Mouse (Mus musculus): Measurements from ENCODE around the gene Wasf2. TPM values are rescaled to one million over a fixed set of nuclear protein-coding genes. Genes with fewer than 3 reads are reported as not detected.

Wasf2 gene
- total and polyA plus RNA-seq, 3 experiments = 14.9 to 59.5 (median 21.7) TPM

DNA sequence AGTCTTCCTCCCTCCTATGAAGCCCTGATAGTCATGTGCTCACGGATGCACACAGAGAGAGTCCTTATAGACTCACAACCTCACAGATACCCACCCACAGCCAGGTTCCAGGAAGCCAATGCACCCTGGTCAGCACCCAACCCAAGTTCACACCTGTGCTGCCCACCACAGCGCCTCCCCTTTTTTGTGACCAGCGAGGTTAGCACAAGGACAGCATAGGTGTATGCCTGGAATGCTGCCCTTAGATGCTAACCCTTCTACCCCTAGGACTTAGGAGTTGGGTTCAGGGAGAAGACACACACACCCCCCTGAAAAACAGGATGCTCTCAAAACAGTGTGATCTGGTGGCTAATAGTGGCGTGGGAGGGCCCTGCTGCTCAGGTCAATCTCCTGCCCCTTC, 40.5 kb upstream of the Wasf2 start:
- peaks cover 24 to 50% of the 10 kb centered on the region in 2 experiments for H3K4me1 ChIP-seq (ENCODE audit: control insufficient read depth in 1 of 2, insufficient read depth in 2 of 2)
- H3K36me3 ChIP-seq (replicated peaks in 1 of 2; ENCODE audit: control insufficient read depth in 1 of 2, insufficient read depth in 1 of 2, low read length in 1 of 2) = peaks cover 0 to 6% of the 10 kb centered on the region in 2 experiments
- dilution Hi-C loops (cut with MboI; ENCODE audit: extremely low pct_ligation_motif_present, extremely low pct_unique_long_range_greater_than_20kb, low sequenced_read_pairs) = no loop called here
- H3K27ac ChIP-seq (ENCODE audit: insufficient read depth, low read depth) = no peak overlapping the region
- H3K9me3 ChIP-seq (replicated peaks; ENCODE audit: low read length) = no peaks in the 10 kb centered on the region
- H3K9ac ChIP-seq (ENCODE audit: insufficient read depth, low read depth) = no peak overlapping the region
- H3K4me2 ChIP-seq (ENCODE audit: insufficient read depth, low read depth, poor library complexity, severe bottlenecking) = no peak overlapping the region
- H3K27me3 ChIP-seq (replicated peaks) = no peaks in the 10 kb centered on the region
- no peak overlapping the region for H3K4me3 ChIP-seq (replicated peaks in 1 of 3; ENCODE audit: low read depth in 2 of 3, low read length in 2 of 3, poor library complexity in 1 of 3)
- DNase-seq (ENCODE audit: extremely low read depth) = no peak
- no peaks in the 10 kb centered on the region for H3K79me2 ChIP-seq (replicated peaks; ENCODE audit: control insufficient read depth, extremely low read depth, insufficient read depth, poor library complexity, severe bottlenecking)
- in situ Hi-C loops (cut with MboI; ENCODE audit: low pct_ligation_motif_present, low pct_unique_long_range_greater_than_20kb, low sequenced_read_pairs) = no loop called here
- TF ChIP-seq CTCF (conservative IDR thresholded peaks at IDR 0.05 in 1 of 2, IDR thresholded peaks at IDR 0.05 in 1 of 2; ENCODE audit: low read depth in 2 of 2, low read length in 2 of 2) (no peak), UBTF (IDR thresholded peaks at IDR 0.05; ENCODE audit: low read depth, low read length) (no peak)

DNA sequence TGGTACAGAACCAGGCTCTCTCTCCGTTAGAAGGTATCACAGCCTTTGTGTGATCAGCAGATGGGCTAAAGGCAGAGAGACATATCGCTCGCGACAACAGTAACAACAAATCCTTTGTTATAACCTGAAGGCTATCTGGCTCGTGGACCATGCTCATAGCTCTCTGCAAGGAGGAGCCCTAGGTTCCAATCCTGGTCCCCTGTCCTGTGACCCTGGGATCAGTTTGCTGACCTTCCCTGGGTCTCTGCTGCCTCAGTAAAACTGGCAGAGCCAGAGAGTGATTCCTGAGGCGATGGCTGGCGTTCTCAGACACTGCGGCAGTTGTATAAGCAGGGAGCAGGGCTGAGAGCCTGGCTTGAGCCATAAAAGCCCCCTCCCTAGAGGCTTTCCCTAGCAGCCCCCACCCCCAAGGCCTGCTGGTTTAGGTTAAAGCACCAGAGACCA, 40.0 kb upstream of the Wasf2 start:
- Histone ChIP-seq H3K79me2 (replicated peaks; ENCODE audit: control insufficient read depth, extremely low read depth, insufficient read depth, poor library complexity, severe bottlenecking) (no peaks in the 10 kb centered on the region), H3K27me3 (replicated peaks) (no peaks in the 10 kb centered on the region), H3K4me1 (ENCODE audit: control insufficient read depth in 1 of 2, insufficient read depth in 2 of 2) (peaks cover 20 to 47% of the 10 kb centered on the region in 2 experiments), H3K36me3 (replicated peaks in 1 of 2; ENCODE audit: control insufficient read depth in 1 of 2, insufficient read depth in 1 of 2, low read length in 1 of 2) (peaks cover 0 to 1% of the 10 kb centered on the region in 2 experiments), H3K9me3 (replicated peaks; ENCODE audit: low read length) (no peaks in the 10 kb centered on the region), H3K9ac (ENCODE audit: insufficient read depth, low read depth) (no peak overlapping the region), H3K27ac (ENCODE audit: insufficient read depth, low read depth) (no peak overlapping the region), H3K4me2 (ENCODE audit: insufficient read depth, low read depth, poor library complexity, severe bottlenecking) (no peak overlapping the region), H3K4me3 (replicated peaks in 1 of 3; ENCODE audit: low read depth in 2 of 3, low read length in 2 of 3, poor library complexity in 1 of 3) (no peak overlapping the region)
- DNase-seq (ENCODE audit: extremely low read depth) = no peak
- in situ Hi-C loops (cut with MboI; ENCODE audit: low pct_ligation_motif_present, low pct_unique_long_range_greater_than_20kb, low sequenced_read_pairs) = no loop called here
- no peak for TF ChIP-seq UBTF (IDR thresholded peaks at IDR 0.05; ENCODE audit: low read depth, low read length)
- no peak for TF ChIP-seq RCOR1 (conservative IDR thresholded peaks at IDR 0.05; ENCODE audit: low read depth, low read length)
- TF ChIP-seq TBP (conservative IDR thresholded peaks at IDR 0.05; ENCODE audit: low read depth, low read length) = no peak
- TF ChIP-seq MAZ (IDR thresholded peaks at IDR 0.05; ENCODE audit: low read depth, low read length) = no peak
- no peak for TF ChIP-seq JUND (conservative IDR thresholded peaks at IDR 0.05; ENCODE audit: low read depth, low read length)
- no peak for TF ChIP-seq KAT2A (IDR thresholded peaks at IDR 0.05; ENCODE audit: insufficient replicate concordance, low read length)
- no peak for TF ChIP-seq SMC3 (IDR thresholded peaks at IDR 0.05; ENCODE audit: low read depth, low read length)
- TF ChIP-seq SIN3A (IDR thresholded peaks at IDR 0.05; ENCODE audit: low read length) = no peak
- TF ChIP-seq JUN (IDR thresholded peaks at IDR 0.05; ENCODE audit: insufficient read depth, low read depth, low read length) = no peak
- TF ChIP-seq ETS1 (conservative IDR thresholded peaks at IDR 0.05; ENCODE audit: low read depth, low read length) = no peak
- no peak for TF ChIP-seq BHLHE40 (IDR thresholded peaks at IDR 0.05; ENCODE audit: low read depth, low read length)
- dilution Hi-C loops (cut with MboI; ENCODE audit: extremely low pct_ligation_motif_present, extremely low pct_unique_long_range_greater_than_20kb, low sequenced_read_pairs) = no loop called here

GRCm38 (mm10) chr4:133090720-133091458, 39.4 kb upstream of the Wasf2 start:
- H3K79me2 ChIP-seq (replicated peaks; ENCODE audit: control insufficient read depth, extremely low read depth, insufficient read depth, poor library complexity, severe bottlenecking) = no peaks in the 10 kb centered on the region
- no peak overlapping the region for H3K27ac ChIP-seq (ENCODE audit: insufficient read depth, low read depth)
- H3K9ac ChIP-seq (ENCODE audit: insufficient read depth, low read depth) = no peak overlapping the region
- H3K27me3 ChIP-seq (replicated peaks) = no peaks in the 10 kb centered on the region
- peaks cover 18 to 47% of the 10 kb centered on the region in 2 experiments for H3K4me1 ChIP-seq (ENCODE audit: control insufficient read depth in 1 of 2, insufficient read depth in 2 of 2)
- no peaks in the 10 kb centered on the region for H3K36me3 ChIP-seq (replicated peaks in 1 of 2; ENCODE audit: control insufficient read depth in 1 of 2, insufficient read depth in 1 of 2, low read length in 1 of 2)
- no peak for DNase-seq (ENCODE audit: extremely low read depth)
- no peak overlapping the region for H3K4me2 ChIP-seq (ENCODE audit: insufficient read depth, low read depth, poor library complexity, severe bottlenecking)
- TF ChIP-seq SIN3A (IDR thresholded peaks at IDR 0.05; ENCODE audit: low read length) (no peak), E2F4 (IDR thresholded peaks at IDR 0.05; ENCODE audit: insufficient replicate concordance, low read depth, low read length) (no peak), ETS1 (conservative IDR thresholded peaks at IDR 0.05; ENCODE audit: low read depth, low read length) (no peak), GABPA (IDR thresholded peaks at IDR 0.05; ENCODE audit: insufficient replicate concordance, low read depth, low read length) (no peak), ZMIZ1 (IDR thresholded peaks at IDR 0.05; ENCODE audit: low read depth, low read length) (no peak), EP300 (IDR thresholded peaks at IDR 0.05; ENCODE audit: low read length) (no peak), TBP (conservative IDR thresholded peaks at IDR 0.05; ENCODE audit: low read depth, low read length) (no peak), MAX (IDR thresholded peaks at IDR 0.05; ENCODE audit: low read length) (no peak)
- in situ Hi-C loops (cut with MboI; ENCODE audit: low pct_ligation_motif_present, low pct_unique_long_range_greater_than_20kb, low sequenced_read_pairs) (no loop called here), dilution Hi-C loops (cut with MboI; ENCODE audit: extremely low pct_ligation_motif_present, extremely low pct_unique_long_range_greater_than_20kb, low sequenced_read_pairs) (no loop called here)
- H3K9me3 ChIP-seq (replicated peaks; ENCODE audit: low read length) = no peaks in the 10 kb centered on the region
- no peak overlapping the region for H3K4me3 ChIP-seq (replicated peaks in 1 of 3; ENCODE audit: low read depth in 2 of 3, low read length in 2 of 3, poor library complexity in 1 of 3)

Measured in CH12.LX (cell line).